Mouse (Mus musculus): ENCODE results near the gene Slc25a39. TPM values are rescaled to one million over a fixed set of nuclear protein-coding genes. Genes with fewer than 3 reads are reported as not detected.
A peak's percentile ranks its signal among the peaks of the same experiment; 100 is the strongest.

Slc25a39 gene
- 1,128 and 1,486 TPM in 2 replicates for polyA plus RNA-seq (2012; rRNA removed)

- TF ChIP-seq CTCF (conservative IDR thresholded peaks at IDR 0.05; ENCODE audit: insufficient read depth, insufficient read length, low read depth, low read length) (no peak), POLR2A (IDR thresholded peaks at IDR 0.05; ENCODE audit: low read depth, low read length) (no peak)
- Histone ChIP-seq H3K27ac (ENCODE audit: insufficient read depth, low read depth, low read length) (peak within 1 kb of the TSS; percentile 97), H3K27me3 (replicated peaks; ENCODE audit: control insufficient read depth, insufficient read depth, low read length) (no peaks in the 10 kb centered on the region), H3K4me3 (ENCODE audit: insufficient read depth, low read depth, low read length) (peak within 1 kb of the TSS; percentile 81), H3K36me3 (ENCODE audit: control insufficient read depth, insufficient read depth, low read length) (peaks cover 5% of the 10 kb centered on the region), H3K4me1 (ENCODE audit: control insufficient read depth, insufficient read depth, low read length) (peaks cover 18% of the 10 kb centered on the region)
- WGBS: 0% methylated on average over 19 of the region's 19 CpGs
- no peak for DNase-seq
These were observed at the start of gene Slc25a39 for GRCm38 (mm10) chr11:102407834-102408215. Gene Slc25a39 (minus strand): TSS chr11:102407946.

- H3K4me1 ChIP-seq (ENCODE audit: control insufficient read depth, insufficient read depth, low read length): no peaks in the 10 kb centered on the region
- peak overlapping the region; percentile 66 for H3K4me3 ChIP-seq (ENCODE audit: insufficient read depth, low read depth, low read length)
- TF ChIP-seq CTCF (conservative IDR thresholded peaks at IDR 0.05; ENCODE audit: insufficient read depth, insufficient read length, low read depth, low read length) (peak; percentile 43), POLR2A (IDR thresholded peaks at IDR 0.05; ENCODE audit: low read depth, low read length) (peak; percentile 5)
- no peaks in the 10 kb centered on the region for H3K27me3 ChIP-seq (replicated peaks; ENCODE audit: control insufficient read depth, insufficient read depth, low read length)
- H3K27ac ChIP-seq (ENCODE audit: insufficient read depth, low read depth, low read length): peak overlapping the region; percentile 70; the same call in 1 of the 2 replicates
- no peaks in the 10 kb centered on the region for H3K36me3 ChIP-seq (ENCODE audit: control insufficient read depth, insufficient read depth, low read length)
- peak; percentile 91 for DNase-seq
- under 1% methylated on average over 40 of the region's 40 CpGs for WGBS
These were observed 48.1 kb upstream of the Slc25a39 start for GRCm38 (mm10) chr11:102455740-102456396.

- Histone ChIP-seq H3K27ac (ENCODE audit: insufficient read depth, low read depth, low read length) (no peak overlapping the region), H3K4me3 (ENCODE audit: insufficient read depth, low read depth, low read length) (no peak overlapping the region), H3K27me3 (replicated peaks; ENCODE audit: control insufficient read depth, insufficient read depth, low read length) (no peaks in the 10 kb centered on the region), H3K4me1 (ENCODE audit: control insufficient read depth, insufficient read depth, low read length) (no peaks in the 10 kb centered on the region), H3K36me3 (ENCODE audit: control insufficient read depth, insufficient read depth, low read length) (no peaks in the 10 kb centered on the region)
- DNase-seq: no peak
- TF ChIP-seq CTCF (conservative IDR thresholded peaks at IDR 0.05; ENCODE audit: insufficient read depth, insufficient read length, low read depth, low read length) (no peak), POLR2A (IDR thresholded peaks at IDR 0.05; ENCODE audit: low read depth, low read length) (no peak)
- 52% methylated on average over 10 of the region's 10 CpGs for WGBS
These were observed 45.4 kb upstream of the Slc25a39 start for GRCm38 (mm10) chr11:102453131-102453530.

- 36% methylated on average over 17 of the region's 17 CpGs for WGBS
- Histone ChIP-seq H3K4me3 (ENCODE audit: insufficient read depth, low read depth, low read length) (no peak overlapping the region), H3K4me1 (ENCODE audit: control insufficient read depth, insufficient read depth, low read length) (no peaks in the 10 kb centered on the region), H3K36me3 (ENCODE audit: control insufficient read depth, insufficient read depth, low read length) (no peaks in the 10 kb centered on the region), H3K27ac (ENCODE audit: insufficient read depth, low read depth, low read length) (peak overlapping the region; percentile 9; the same call in 1 of the 2 replicates), H3K27me3 (replicated peaks; ENCODE audit: control insufficient read depth, insufficient read depth, low read length) (peaks cover 2% of the 10 kb centered on the region)
- TF ChIP-seq CTCF (conservative IDR thresholded peaks at IDR 0.05; ENCODE audit: insufficient read depth, insufficient read length, low read depth, low read length) (no peak), POLR2A (IDR thresholded peaks at IDR 0.05; ENCODE audit: low read depth, low read length) (no peak)
- DNase-seq: peak; percentile 75
These were observed 41.6 kb upstream of the Slc25a39 start for GRCm38 (mm10) chr11:102449043-102450008.

GRCm38 (mm10) chr11:102448327-102448726 lies 40.6 kb upstream of the Slc25a39 start:
- no peak overlapping the region for H3K4me3 ChIP-seq (ENCODE audit: insufficient read depth, low read depth, low read length)
- DNase-seq: no peak
- TF ChIP-seq POLR2A (IDR thresholded peaks at IDR 0.05; ENCODE audit: low read depth, low read length): no peak
- TF ChIP-seq CTCF (conservative IDR thresholded peaks at IDR 0.05; ENCODE audit: insufficient read depth, insufficient read length, low read depth, low read length): no peak
- H3K27ac ChIP-seq (ENCODE audit: insufficient read depth, low read depth, low read length): no peak overlapping the region; the same call in 1 of the 2 replicates
- H3K27me3 ChIP-seq (replicated peaks; ENCODE audit: control insufficient read depth, insufficient read depth, low read length): peaks cover 2% of the 10 kb centered on the region
- 35% methylated on average over 8 of the region's 8 CpGs for WGBS
- H3K4me1 ChIP-seq (ENCODE audit: control insufficient read depth, insufficient read depth, low read length): no peaks in the 10 kb centered on the region
- H3K36me3 ChIP-seq (ENCODE audit: control insufficient read depth, insufficient read depth, low read length): no peaks in the 10 kb centered on the region

GRCm38 (mm10) chr11:102447497-102447896 lies 39.8 kb upstream of the Slc25a39 start, which contains the start of gene Fam171a2:
Gene Fam171a2 (minus strand): TSS chr11:102447682.
- H3K27ac ChIP-seq (ENCODE audit: insufficient read depth, low read depth, low read length): peak within 1 kb of the TSS; percentile 18
- H3K4me1 ChIP-seq (ENCODE audit: control insufficient read depth, insufficient read depth, low read length): no peaks in the 10 kb centered on the region
- peak; percentile 59 for DNase-seq
- TF ChIP-seq POLR2A (IDR thresholded peaks at IDR 0.05; ENCODE audit: low read depth, low read length) (no peak), CTCF (conservative IDR thresholded peaks at IDR 0.05; ENCODE audit: insufficient read depth, insufficient read length, low read depth, low read length) (peak; percentile 49)
- WGBS: under 1% methylated on average over 40 of the region's 40 CpGs
- peak within 1 kb of the TSS; percentile 74 for H3K4me3 ChIP-seq (ENCODE audit: insufficient read depth, low read depth, low read length)
- no peaks in the 10 kb centered on the region for H3K36me3 ChIP-seq (ENCODE audit: control insufficient read depth, insufficient read depth, low read length)
- H3K27me3 ChIP-seq (replicated peaks; ENCODE audit: control insufficient read depth, insufficient read depth, low read length): peaks cover 2% of the 10 kb centered on the region

Measured in kidney, adult 2 months (tissue).